14 mouse cellular contexts compared by ENCODE assay signal in the genomic region with DNA sequence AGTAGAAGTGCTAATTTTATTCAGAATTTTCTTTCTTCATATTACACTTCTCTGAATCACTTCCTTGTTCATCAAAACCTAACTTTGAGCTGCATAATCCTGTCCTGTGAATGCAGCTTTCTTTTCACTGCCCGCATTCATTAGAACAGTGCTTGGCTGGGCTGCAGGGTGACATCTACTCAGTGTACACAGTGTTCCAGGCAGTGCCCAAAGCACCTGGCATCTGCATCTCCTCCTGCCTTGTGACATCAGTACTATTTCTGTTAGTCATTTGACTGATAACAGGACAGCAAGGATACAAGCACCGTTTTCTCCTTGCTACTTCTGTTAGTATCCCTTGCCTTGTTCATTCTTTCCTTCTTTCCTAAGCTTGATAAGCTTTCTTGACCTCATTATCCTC. TPM values are rescaled to one million over a fixed set of nuclear protein-coding genes. Genes with fewer than 3 reads are reported as not detected.
DNase-seq lines count a peak whose midpoint lies in the region; ATAC-seq and TF ChIP-seq lines count a peak whose summit lies in the region.
"Had no signal": no experiment of that assay in that cellular context is flagged by ENCODE, and none has a peak within 500 bp of the region (broad histone marks: within the 10 kb centered on the region; RNA-seq: fewer than 3 reads in every experiment).

No protein-coding gene starts in this region.

- WGBS in heart, embryonic 10.5 days, result 58% methylated on average over 2 of the region's 2 CpGs
- WGBS in heart, postnatal 0 days, result 26% methylated on average over 2 of the region's 2 CpGs

- no peaks in the 10 kb centered on the region for H3K9me3 ChIP-seq in heart, embryonic 10.5 days
- H3K9me3 ChIP-seq in heart, postnatal 0 days (replicated peaks; ENCODE audit: control insufficient read depth, low read length), result 0 out of 2 replicates have a peak, but pooled peaks cover 5% of the 10 kb centered on the region
- H3K9me3 ChIP-seq: hindbrain, embryonic 13.5 days; limb, embryonic 13.5 days; midbrain, embryonic 12.5 days had no signal

- TF ChIP-seq EP300 in heart, postnatal 0 days (IDR thresholded peaks at IDR 0.05; ENCODE audit: low read depth), result peak; percentile 97

- TF ChIP-seq CTCF in heart, postnatal 0 days (IDR thresholded peaks at IDR 0.05; ENCODE audit: low read depth), result no peak
- no peak for TF ChIP-seq CTCF in left cerebral cortex, adult 2 months (IDR thresholded peaks at IDR 0.05)

- H3K27ac ChIP-seq in heart, embryonic 10.5 days, result no peak overlapping the region
- H3K27ac ChIP-seq in heart, postnatal 0 days (ENCODE audit: low read depth), result peak overlapping the region; percentile 73
- H3K27ac ChIP-seq in left cerebral cortex, adult 2 months, result peak overlapping the region; percentile 54
- H3K27ac ChIP-seq: hindbrain, embryonic 13.5 days; limb, embryonic 13.5 days; midbrain, embryonic 12.5 days had no signal

- ATAC-seq in heart, postnatal 0 days (ENCODE audit: insufficient read depth, low read depth), result peak; percentile 99
- no peak for ATAC-seq in inflammation-experienced regulatory T-cells, adult 6 months

- H3K4me3 ChIP-seq in heart, embryonic 10.5 days, result no peak overlapping the region
- no peak overlapping the region for H3K4me3 ChIP-seq in heart, postnatal 0 days (ENCODE audit: low read depth, low read length)
- no peak overlapping the region for H3K4me3 ChIP-seq in left cerebral cortex, adult 2 months
- H3K4me3 ChIP-seq: hindbrain, embryonic 13.5 days; limb, embryonic 13.5 days; midbrain, embryonic 12.5 days had no signal

- H3K4me1 ChIP-seq in heart, embryonic 10.5 days, result no peaks in the 10 kb centered on the region
- no peaks in the 10 kb centered on the region; the same call in 1 of the 2 replicates for H3K4me1 ChIP-seq in heart, postnatal 0 days (ENCODE audit: control insufficient read depth, insufficient read depth)
- H3K4me1 ChIP-seq: hindbrain, embryonic 13.5 days; limb, embryonic 13.5 days; midbrain, embryonic 12.5 days had no signal

- no peaks in the 10 kb centered on the region for H3K27me3 ChIP-seq in heart, embryonic 10.5 days (ENCODE audit: insufficient read depth, poor library complexity, severe bottlenecking)
- H3K27me3 ChIP-seq in heart, postnatal 0 days (ENCODE audit: control insufficient read depth, insufficient read depth, low read length), result no peaks in the 10 kb centered on the region
- H3K27me3 ChIP-seq: hindbrain, embryonic 13.5 days; limb, embryonic 13.5 days; midbrain, embryonic 12.5 days had no signal

- intact Hi-C loops in left cerebral cortex, adult 2 months (cut with DNase I), result no loop called here

- peak; percentile 96 for DNase-seq in heart, adult 11 months
- DNase-seq in heart, embryonic 10.5 days (ENCODE audit: low spot score), result no peak
- DNase-seq in brain, adult 2 months (ENCODE audit: low read depth, low spot score), result peak; percentile 91
- DNase-seq in heart, postnatal 0 days (ENCODE audit: low spot score), result peak; percentile 77
- DNase-seq in left cerebral cortex, adult 2 months (ENCODE audit: extremely low spot score in 1 of 2, low spot score in 2 of 2), result peak in 1 of 2 experiments; percentile 17
- DNase-seq in T-cell, adult 2 months (ENCODE audit: low spot score), result no peak
- DNase-seq: adrenal gland, postnatal 25 days; kidney, adult 11 months; kidney, postnatal 25 days; lung, postnatal 4 days had no signal

- no peak overlapping the region for H3K4me2 ChIP-seq in heart, postnatal 0 days (ENCODE audit: low read depth, low read length)
- H3K4me2 ChIP-seq: hindbrain, embryonic 13.5 days; limb, embryonic 13.5 days; midbrain, embryonic 12.5 days had no signal

- no peaks in the 10 kb centered on the region for H3K36me3 ChIP-seq in heart, embryonic 10.5 days
- no peaks in the 10 kb centered on the region for H3K36me3 ChIP-seq in heart, postnatal 0 days (replicated peaks; ENCODE audit: control insufficient read depth, insufficient read depth, low read length)
- H3K36me3 ChIP-seq: hindbrain, embryonic 13.5 days; limb, embryonic 13.5 days; midbrain, embryonic 12.5 days had no signal

- no peak overlapping the region for H3K9ac ChIP-seq in heart, postnatal 0 days (replicated peaks; ENCODE audit: low read depth, low read length)
- H3K9ac ChIP-seq: hindbrain, embryonic 13.5 days; limb, embryonic 13.5 days; midbrain, embryonic 12.5 days had no signal

RNA-seq across cellular contexts. Expression of a gene that starts 25.5 kb away (rescaled TPM):
- polyA plus RNA-seq in heart, embryonic 10.5 days (2016; fragmentation: Nextera tagmentation; extraction: Ambion mirVana), result 10.9 and 11.0 TPM in 2 replicates
- 16.4 and 40.9 TPM in 2 replicates for total RNA-seq in heart, postnatal 0 days (2014; rRNA removed; ENCODE audit: low replicate concordance)
- 4.9 and 5.4 TPM in 2 replicates for polyA plus RNA-seq in heart, postnatal 0 days (2015; fragmentation: Nextera tagmentation; extraction: Ambion mirVana)
- total RNA-seq in left cerebral cortex, adult 2 months (2021), result 10 to 100 TPM; 26.8 to 26.9 TPM
- polyA plus RNA-seq in inflammation-experienced regulatory T-cells, adult 6 months (2017; shearing (Covaris generic)), result 10 to 100 TPM; 15.2 to 25.7 (median 23.3) TPM

Comparison
In these comparisons a context has a peak if more than half of its experiments do, and no peak if none do; other contexts are left out.
1. DNase-seq: peak in heart, adult 11 months (single experiment), brain, adult 2 months (single experiment) and heart, postnatal 0 days (single experiment); none in heart, embryonic 10.5 days (single experiment) and T-cell, adult 2 months (single experiment).